Mouse (Mus musculus) embryo, embryonic 10 days (tissue): ENCODE measurements around the gene Adgrb2.

Source experiments
- DNase-seq: peaks from one replicate; pipeline ENCODE4 v3.0.0-alpha.2; 2015; ENCODE audit warnings: low spot score

Adgrb2 gene

GRCm38 (mm10) chr4:129984421-129985061, at the start of gene Adgrb2:
TSS of gene Adgrb2 (plus strand) at chr4:129984870.
- peak; percentile 33 for DNase-seq

GRCm38 (mm10) chr4:129951359-129951821, 33.3 kb upstream of the Adgrb2 start:
- no peak for DNase-seq

GRCm38 (mm10) chr4:129952241-129952810, 32.3 kb upstream of the Adgrb2 start:
- DNase-seq: no peak

- no peak for DNase-seq
Observed at GRCm38 (mm10) chr4:129954527-129954926, 30.1 kb upstream of the Adgrb2 start.

GRCm38 (mm10) chr4:129960180-129960944, 24.3 kb upstream of the Adgrb2 start:
- peak; percentile 92 for DNase-seq

GRCm38 (mm10) chr4:129965294-129965693, 19.4 kb upstream of the Adgrb2 start:
- DNase-seq: no peak

- no peak for DNase-seq
Observed at GRCm38 (mm10) chr4:129966201-129966600, 18.5 kb upstream of the Adgrb2 start.

- DNase-seq: peak; percentile 70
Observed at GRCm38 (mm10) chr4:129967024-129968014, 17.4 kb upstream of the Adgrb2 start.

GRCm38 (mm10) chr4:129970168-129970567, 14.5 kb upstream of the Adgrb2 start:
- no peak for DNase-seq

- DNase-seq: no peak
Observed at GRCm38 (mm10) chr4:129970861-129971260, 13.8 kb upstream of the Adgrb2 start.

- DNase-seq: no peak
Observed at GRCm38 (mm10) chr4:129971989-129972388, 12.7 kb upstream of the Adgrb2 start.

- no peak for DNase-seq
Observed at GRCm38 (mm10) chr4:129974285-129974684, 10.4 kb upstream of the Adgrb2 start.

- DNase-seq: no peak
Observed at GRCm38 (mm10) chr4:129977256-129977655, 7.4 kb upstream of the Adgrb2 start.

- no peak for DNase-seq
Observed at GRCm38 (mm10) chr4:129978227-129978626, 6.4 kb upstream of the Adgrb2 start.

- no peak for DNase-seq
Observed at GRCm38 (mm10) chr4:129978930-129979329, 5.7 kb upstream of the Adgrb2 start.

- no peak for DNase-seq
Observed at GRCm38 (mm10) chr4:129981657-129982056, 3.0 kb upstream of the Adgrb2 start.

- DNase-seq: no peak
Observed at GRCm38 (mm10) chr4:129983046-129983445, 1.6 kb upstream of the Adgrb2 start.

GRCm38 (mm10) chr4:129983764-129984420, 778 bp upstream of the Adgrb2 start:
- DNase-seq: peak; percentile 75

- DNase-seq: no peak
Observed at GRCm38 (mm10) chr4:129985161-129985670, 546 bp downstream of the Adgrb2 start.

GRCm38 (mm10) chr4:129985671-129986441, 1.2 kb downstream of the Adgrb2 start:
- DNase-seq: peak; percentile 61
